Mouse (Mus musculus) CD4-positive, CD25-positive, alpha-beta regulatory T cell, adult 2 months (primary cell): ENCODE data around the gene Slc6a6.

ENCODE experiments used
- DNase-seq: peaks from one replicate; pipeline ENCODE4 v3.0.0-alpha.2; 2012; ENCODE audit warnings: low read depth, low spot score

The Slc6a6 gene

DNA sequence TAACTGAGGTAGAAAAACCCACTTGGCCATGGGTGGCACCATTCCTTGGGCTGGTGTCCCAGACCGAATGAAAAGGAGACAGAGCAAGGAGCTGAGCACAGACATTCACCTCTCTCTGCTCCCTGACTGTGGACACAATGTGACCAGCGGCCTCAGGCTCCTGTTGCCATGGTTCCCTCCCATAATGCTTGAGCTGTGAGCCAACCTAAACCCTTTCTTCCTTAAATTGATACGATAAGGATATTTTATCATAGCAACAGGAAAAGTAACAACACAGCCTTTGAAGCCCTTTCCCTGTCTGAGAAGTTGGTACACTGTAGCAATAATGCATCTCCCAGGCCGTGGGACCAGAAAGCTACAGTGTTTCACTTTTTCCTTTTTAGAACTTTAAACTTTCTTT lies 14.6 kb upstream of the Slc6a6 start:
- no peak for DNase-seq

DNA sequence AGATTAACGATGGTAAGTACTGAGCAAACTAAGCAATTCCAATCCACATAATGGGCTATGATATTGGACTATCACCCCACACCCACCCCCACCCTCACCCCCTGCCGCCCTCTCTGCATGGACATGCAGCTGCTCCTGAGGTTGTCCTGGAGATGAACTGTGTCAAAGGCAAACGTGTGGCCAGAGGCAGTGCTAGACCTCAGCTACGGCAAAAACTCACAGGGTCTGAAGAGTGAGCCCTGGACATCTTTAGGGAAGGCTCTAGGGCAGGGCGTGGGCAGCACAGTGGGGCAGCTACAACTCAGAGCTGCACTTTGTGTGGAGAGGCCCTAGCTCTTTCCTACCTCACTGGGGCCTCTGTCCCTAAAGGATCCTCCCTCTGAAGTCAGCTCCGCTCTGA lies 13.6 kb upstream of the Slc6a6 start:
- no peak for DNase-seq

DNA sequence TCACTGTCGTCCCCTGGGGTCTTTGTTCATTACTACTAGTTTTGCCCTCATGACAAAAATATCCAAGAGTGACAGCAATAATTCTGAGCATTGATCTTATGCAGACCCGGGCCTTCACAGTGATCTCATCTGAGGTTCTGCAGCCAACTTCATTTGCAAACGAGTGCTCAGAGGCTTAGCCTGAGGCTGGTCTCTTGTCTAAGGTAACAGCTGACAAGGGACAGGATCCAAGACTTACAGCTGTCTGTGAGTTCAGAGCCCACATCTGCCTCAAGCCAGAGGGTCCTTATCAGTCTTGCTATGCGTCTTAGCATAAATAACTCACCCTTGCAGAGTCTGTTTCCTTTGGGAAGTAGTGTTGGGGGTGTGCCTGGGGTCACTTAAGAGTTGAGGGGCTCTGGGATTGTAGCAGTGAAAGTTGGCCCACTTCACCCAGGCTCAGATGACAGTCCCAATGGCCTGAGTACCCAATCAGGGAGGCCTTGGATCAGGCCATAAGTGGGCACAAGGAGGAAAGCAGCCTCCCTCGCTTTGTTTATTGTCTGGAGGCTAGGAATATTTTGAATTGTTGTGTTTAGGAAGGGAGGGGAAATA lies 9.0 kb upstream of the Slc6a6 start:
- no peak for DNase-seq

DNA sequence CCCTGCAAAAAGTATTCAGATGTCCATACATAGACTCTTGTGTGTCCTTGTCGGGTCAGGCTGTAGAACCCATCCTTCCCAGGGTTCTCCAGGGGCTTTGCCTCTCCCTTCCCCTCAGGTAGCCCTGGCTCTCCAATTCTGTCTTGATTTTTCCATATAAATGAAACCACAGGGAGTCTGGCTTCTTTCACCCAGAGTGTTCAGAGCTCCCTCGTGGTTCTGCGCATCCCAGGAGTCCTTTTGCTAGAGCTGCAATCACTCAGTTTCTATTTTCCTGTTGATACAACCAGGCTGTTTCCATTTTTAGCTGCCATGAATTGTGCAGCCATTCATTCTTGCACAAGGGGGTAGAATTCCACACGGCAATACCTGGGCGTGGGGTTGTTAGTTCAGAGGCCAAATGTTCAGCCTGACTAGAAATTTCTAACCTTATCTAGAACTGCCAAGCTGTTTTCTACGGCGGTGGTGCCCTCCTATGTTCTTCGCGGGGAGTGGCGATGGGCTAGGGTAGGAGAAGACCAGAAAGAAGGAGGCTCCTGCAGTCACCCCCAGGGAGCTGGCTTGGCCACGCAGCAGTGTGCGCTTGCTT lies 5.3 kb upstream of the Slc6a6 start:
- DNase-seq, result no peak

DNA sequence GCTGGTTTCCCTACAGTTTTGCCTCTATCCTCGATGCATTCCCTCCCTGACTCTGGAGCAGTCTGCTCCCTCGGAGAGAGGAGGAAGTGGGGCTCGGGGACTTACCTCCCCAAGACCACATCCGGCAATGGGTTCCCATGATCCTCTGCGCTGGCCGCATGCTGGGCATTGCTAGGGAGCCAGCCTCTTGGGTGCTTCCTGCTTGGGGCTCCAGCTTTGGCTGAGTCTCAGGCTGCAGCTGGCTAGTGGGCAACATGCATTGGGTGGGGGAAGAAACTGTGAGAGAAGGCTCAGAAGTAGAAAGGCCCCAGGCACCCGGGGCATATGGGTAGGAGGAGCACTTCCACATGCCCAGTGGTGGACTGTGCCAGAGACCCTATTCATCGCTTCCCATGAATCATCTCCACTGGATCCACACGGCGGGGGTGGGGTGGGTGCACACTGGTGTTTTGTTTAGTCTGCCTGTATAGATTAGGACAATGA lies 4.7 kb upstream of the Slc6a6 start:
- DNase-seq, result peak; percentile 91

DNA sequence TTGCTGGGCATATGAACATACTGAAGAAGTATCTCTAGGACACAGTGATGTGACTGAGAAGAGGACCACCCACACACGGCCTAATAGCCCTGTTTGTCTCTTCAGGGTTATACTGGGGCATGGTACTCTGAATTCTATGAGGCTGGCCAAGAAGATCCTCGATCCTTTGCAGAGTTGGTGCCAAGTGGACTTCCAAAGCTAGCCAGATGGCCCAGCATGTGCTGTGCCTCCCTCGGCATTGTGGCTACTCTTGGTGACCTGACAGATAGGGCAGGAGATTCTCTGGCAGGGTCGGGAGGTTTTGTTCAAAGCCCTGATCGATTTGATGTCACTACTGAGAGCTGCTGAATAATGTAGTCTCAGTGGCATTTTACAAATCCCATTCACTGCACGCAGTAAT lies 4.1 kb upstream of the Slc6a6 start:
- no peak for DNase-seq

DNA sequence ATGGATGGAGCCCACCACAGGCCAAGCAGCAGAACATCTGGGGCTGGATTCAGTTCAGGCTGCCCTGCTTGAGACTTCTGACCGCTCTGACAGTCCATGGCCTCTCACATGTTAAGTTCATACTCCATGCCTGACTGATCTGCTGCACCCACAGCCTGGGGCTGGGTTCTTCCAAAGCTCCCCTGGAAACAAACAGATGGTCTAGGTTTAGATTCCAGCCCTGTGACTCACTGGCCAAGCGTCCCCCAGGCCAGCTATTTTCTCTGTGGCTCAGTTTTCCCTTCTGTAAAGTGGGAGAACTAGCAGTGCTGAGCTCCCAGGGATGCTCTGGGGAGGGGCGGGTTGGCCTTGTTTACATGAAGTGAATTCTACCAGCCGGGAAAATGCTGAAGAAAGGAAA lies 2.0 kb upstream of the Slc6a6 start:
- DNase-seq, result no peak

DNA sequence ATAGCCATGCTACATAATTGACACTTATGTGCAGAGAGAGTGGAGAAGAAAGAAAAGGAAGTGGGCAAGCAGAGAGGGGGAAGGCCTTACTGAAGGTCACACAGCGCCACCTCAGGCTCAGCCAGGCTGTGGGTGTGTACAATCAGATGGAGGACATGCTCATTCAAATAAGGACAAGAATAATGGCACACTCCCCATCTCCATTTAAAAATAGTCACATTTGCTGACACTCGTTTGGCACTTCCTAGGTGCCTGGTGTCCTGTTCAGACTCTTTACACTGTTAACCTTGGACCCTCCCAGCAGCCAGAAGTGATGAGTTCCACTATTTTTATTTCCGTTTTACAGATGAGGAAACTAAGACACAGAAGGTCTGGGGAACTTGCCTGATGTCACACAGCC lies 732 bp upstream of the Slc6a6 start:
- peak; percentile 84 for DNase-seq

DNA sequence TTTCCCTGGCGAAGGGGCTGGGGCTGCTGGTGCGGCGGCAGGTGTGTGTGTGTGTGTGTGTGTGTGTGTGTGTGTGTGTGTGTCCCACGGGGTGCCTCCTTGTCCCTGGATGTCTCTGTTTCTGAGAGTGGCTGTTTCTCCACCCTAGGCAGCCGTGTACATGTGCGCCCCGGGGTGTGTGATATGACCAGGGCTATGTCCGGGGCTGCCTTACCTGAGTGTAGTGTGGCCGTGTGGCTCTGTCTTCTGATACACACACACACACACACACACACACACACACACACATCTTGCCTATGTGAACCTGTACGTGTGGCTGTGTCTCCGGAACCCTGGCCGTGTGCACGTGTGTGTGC lies 599 bp downstream of the Slc6a6 start:
- no peak for DNase-seq

DNA sequence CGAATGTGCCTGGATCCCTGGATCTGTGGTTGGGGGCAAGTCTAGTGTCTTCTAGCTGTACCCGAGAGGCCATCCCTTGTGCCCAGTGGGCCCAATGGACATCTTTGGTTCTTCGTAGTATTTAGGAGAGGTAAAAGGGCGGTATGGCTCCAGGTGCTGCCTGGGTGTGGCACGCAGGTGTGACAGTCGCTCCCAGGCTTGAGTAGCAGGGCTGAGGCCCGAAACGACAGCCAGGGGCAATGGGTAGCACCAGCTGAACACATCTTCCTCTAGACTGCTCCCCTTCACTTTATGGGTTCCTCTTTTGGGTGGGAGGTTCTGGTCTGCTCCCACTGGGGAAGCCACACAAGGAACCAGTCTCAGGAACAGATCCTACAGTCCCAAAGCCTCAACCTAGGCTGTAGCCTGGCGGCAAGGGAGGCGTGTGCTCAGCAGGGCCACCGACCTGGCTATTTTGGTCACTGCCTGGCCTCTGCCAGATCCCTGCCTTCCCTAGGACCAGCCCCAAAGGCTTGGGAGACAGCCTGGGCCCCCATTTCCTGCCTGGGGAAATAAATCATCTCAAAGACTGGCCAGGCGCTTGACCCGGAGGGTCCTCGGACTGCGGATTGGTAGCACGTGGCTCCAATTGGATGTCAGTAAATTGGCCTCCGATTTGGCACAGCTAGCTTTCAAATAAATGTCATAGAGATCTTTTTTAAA lies 1.1 kb downstream of the Slc6a6 start:
- no peak for DNase-seq

DNA sequence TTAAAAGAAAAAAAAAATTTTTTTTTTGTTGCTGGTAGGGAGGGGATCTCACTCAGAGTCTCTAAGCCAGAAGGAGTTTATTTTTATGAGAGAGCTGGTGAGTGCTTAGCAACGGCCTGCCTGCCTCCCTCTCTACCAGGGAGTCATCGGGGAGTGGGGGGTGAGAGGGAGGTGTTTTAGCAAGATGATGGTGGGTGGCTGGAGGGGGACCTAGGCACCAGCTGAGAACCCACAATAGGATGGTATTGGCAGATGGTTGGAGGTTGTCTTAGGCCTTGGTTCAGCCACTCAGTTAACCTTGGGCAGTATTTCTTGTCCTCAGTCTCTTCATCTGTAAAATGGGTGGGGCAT lies 1.7 kb downstream of the Slc6a6 start:
- DNase-seq, result peak; percentile 38

DNA sequence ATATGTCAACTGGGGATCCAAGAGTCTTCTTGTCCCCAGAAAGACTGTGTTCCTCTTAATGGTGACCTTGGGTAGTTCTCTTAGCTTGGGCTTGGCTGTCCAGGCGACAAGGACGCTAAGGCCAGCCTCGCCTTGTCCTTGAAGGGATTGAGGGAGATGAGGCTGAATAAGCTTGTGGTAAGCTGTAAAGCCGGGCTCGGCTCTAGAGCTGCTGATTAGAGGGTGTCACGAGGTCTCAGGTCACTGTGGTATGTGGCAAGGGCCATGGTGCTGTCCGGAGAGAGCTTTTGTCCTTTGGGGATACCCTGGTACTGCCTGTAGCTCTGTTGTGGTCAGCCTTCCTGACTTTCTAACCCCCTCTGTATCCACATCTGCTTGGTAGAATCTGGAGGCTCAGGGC lies 2.0 kb downstream of the Slc6a6 start:
- no peak for DNase-seq

DNA sequence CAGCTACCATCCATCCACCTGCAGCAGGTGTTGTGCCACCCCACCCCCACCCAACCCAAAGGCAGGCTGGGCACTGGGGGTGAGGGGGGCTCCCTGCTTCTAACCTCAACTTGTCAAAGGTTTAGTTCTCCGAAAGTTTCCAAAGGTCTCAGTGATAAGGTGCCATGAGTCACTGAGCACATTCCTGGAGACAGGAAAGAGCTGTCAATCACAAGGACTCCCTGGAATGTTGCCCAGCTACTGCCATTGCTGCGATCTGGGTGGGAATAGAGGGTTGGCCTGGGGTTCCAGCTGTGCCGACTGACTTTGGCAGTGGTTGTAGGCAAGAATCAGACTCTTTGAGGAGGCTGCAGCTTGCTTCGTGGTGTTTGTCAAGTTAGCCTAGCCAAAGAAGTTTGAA lies 2.7 kb downstream of the Slc6a6 start:
- no peak for DNase-seq

DNA sequence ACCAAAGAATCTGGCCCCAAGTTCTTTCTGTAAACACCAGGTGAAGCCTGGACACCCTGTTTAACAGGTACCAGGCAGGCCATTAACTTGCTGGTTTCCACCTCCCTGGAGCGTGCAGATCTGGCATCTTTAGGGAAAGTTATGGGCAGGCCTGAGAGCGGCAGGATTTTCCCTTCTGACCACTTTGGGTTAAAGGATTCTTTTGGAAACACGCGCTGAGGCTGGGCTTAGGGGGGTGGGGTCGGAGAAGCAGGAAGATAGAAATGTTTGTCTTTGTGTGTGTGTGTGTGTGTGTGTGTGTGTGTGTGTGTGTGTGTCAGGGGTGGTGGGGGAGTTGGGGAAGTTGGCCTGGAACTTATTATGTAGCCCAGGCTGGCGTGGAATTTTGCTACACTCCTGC lies 4.2 kb downstream of the Slc6a6 start:
- DNase-seq, result no peak

DNA sequence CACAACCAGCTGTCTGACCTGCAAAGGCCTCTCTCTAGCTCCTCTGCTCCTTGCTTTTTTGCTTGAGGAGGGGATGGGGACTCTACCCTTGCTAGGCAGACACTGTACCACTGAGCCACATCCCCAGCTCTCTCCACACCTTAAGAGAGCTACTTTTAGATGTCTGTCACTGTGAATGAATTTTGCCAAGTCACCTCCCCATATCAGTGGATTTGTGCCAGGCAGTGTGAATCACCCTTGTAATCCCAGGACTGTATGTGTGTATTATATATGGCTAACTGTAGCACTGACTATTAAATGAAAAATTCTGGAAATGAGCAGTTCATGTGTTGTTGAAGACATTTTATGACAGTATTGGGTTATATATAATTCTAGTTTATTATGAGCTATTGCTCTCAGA lies 5.4 kb downstream of the Slc6a6 start:
- no peak for DNase-seq

DNA sequence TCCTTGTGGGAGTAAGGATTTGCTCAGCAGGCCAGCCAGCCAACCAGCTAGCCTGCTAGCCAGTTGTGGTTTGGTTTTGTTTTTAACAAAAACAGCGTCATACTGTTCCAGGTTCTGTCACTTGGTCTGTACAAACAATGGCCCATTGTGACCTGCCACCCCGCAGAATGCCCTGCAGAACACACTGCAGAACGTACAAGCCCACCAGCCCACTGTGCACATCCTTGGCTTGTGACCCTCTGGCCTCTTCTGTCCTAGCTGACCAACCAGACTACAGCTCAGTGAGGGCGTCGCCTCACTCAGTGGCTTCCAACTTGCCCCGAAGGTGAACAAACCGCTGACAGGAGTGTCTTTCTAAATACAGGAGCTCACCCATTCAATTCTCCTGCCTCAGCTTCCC lies 6.4 kb downstream of the Slc6a6 start:
- DNase-seq, result no peak

DNA sequence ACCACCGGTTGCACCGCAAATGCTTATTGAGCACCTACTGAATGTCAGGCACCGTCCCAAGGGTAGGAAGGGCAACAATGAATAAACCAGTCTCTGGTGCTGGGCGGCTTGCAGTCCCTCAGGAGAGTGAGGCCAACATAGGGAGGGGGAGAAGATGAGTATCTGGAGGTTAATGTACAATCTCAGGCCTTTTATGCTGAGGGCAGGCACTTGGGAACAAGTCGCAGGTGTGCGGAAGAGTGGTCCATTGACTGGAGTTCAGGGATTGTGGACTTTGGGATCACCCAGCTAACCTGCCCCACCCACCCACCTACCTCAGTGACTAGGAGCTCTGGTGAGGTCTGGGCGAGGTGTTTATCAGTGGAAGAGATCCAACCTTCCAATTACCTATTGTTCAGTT lies 6.8 kb downstream of the Slc6a6 start:
- no peak for DNase-seq

DNA sequence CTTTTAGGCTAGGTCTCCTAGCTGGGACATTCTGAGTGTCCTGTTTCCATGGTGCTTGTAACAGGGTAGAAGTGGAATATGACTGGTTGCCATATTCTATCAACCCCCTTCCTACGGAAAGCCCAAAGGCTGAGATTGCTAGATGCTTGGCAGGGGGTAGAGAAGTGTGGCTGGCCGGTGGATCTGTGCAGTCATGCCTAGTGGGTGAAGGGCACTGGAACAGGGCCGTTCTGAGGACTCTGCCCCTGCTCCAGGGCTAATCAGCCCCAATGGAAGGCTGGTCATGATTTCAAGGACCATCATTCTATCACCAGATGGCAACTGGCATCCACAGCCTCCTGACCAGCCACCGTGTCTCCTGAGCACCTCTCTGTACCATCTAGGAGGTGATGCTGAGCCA lies 7.7 kb downstream of the Slc6a6 start:
- no peak for DNase-seq

DNA sequence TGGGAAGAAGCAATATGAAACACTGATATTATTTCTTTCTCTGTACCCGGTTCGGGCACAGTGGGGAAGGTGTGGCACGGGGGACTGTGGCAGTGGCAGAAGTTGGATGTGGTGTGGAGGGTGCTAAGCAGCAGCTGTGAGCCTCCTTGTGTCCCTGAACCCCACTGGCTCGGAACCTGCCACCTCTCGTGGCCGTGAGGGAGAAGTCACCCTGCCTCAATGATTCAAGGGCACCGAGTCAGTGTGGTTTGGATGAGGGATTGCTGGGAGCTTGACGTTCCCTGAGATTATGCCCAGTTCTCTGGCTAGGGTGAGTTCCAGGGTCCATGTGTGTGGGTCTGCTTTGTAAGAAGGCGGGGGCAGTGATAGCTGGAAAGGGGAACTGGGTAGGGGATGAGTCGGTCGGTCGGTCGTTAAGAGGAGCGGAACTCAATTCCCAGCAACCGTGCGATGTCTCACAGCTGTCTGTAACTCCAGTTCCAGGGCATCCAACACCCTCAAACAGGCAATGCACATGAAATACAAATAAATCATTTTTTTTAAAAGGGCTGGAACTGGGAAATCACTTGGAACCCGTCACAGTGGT lies 9.5 kb downstream of the Slc6a6 start:
- DNase-seq, result no peak

DNA sequence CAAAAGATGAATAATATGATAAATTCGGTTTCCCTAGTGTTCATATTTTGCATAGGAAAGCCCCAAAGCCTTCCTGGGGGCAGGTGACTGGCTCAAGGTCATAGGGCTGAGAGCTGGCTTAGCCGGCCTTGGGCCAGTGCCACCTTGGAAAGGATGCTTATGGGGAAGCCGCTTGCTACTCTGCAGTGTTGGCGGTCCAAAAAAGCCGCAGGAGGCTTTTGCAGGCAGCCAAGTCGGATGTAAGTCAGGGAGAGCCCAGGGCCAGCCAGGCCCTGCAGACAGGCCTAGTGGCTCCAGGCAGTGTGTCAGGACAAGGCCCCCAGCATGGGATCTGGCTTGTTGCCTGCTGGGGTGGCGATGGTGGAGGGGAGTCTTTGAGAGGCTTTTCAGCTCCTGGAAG lies 10.8 kb downstream of the Slc6a6 start:
- DNase-seq, result no peak

DNA sequence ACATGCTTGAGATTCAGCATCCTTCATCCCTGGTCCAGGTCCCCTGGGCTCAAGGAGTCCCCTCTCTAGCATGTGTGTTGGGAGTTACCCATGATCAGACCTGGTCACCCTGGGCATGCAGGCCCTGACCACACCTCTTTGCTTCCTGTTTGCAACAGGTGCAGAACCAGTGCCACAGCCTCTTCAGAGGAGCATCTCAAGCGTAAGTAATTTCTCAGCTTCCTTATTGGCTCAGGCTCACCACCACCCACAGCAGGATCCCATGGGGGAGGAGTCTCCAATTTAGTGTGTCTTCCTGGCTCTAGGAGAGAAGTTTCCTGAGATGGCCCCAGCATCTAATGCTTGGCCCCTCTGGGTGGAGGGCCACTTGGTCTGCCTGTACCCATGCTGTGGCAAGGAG lies 15.0 kb downstream of the Slc6a6 start:
- peak; percentile 7 for DNase-seq

DNA sequence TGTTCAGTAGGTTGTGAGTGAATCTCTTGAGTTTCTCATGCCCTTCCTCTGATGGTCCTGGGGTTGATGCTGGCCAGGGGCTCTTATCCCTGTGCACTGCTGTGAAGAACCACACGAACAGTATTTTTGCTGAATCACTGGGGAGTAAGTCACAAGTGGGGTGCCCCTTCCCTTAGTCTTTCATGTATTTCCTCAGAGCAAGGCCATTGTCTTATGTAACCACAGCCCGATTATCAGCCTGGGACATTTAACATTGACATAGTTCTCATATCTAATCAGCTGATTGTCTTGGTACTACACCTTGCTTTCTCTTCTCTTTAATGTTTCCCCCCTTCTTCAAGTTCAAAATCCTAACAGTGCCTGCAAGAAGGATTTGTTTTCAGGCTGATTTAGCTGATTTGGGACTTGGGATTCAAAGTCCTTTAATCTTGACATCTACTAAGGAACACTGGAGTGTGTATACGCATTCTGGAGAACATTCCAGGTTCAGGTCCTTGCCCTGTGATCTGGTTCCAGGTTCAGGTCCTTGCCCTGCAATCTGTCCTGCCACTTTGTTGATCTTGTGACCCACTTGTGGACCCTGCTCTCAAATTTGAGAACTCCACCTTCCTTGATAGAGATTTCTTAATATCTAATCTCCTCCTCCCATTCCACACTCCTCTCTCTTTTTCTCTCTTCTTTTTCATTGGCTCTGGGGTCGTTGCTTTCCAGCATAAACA lies 15.8 kb downstream of the Slc6a6 start:
- no peak for DNase-seq
